Mouse (Mus musculus) G1E-ER4 (cell line): ENCODE measurements around the gene Ccdc187. TPM values are rescaled to one million over a fixed set of nuclear protein-coding genes. Genes with fewer than 3 reads are reported as not detected.

Experiments used
- GATA1 ChIP-seq: IDR thresholded peaks from one replicate; pipeline ENCODE4 v1.8.0; 2012; ENCODE audit warnings: low read length, inconsistent platforms
- polyA plus RNA-seq: library from polyadenylated mRNA; stranded (reverse); fragments of >175 nt; gene quantifications from 2 replicates; pipeline ENCODE4 v1.2.3, GENCODE M21; 2012

The Ccdc187 gene
- polyA plus RNA-seq, 1 experiment, result not detected

DNA sequence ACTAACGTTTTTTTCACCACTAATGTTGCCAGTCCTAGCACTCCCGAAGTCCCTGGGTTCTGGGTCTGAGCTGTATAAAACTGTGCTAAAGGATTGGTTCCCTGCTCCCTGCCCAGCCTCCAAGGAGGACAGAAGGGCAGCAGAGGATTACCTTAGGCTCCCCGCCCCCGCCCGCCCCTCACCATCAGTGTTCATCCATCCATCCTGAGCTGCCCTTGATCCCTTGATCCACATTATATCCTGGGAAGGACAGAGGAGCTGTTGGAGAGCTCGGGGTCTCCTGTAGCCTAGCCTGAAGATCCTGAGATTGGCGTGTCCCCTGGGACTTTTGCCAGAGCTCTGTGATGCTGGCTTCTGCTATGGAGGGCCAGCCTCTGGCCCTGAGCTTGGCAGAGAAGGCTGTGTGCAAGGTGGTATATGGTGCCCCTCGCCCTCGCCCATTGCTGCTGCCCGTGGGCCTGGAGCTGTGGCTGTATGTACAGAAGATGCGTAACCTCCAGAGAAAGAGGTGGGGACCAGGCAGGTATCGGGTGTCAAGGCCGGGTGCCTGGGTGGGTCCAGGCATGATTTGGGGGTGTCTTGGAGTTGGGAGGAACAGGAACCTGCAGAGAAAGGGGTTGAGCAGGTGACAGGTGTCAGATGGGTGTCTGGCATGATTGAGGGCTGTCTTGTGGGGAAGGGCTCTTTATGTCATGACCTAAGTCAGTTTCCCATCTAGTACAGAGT is 25.3 kb upstream of the Ccdc187 start:
- no peak for TF ChIP-seq GATA1

- no peak for TF ChIP-seq GATA1
These were observed 24.8 kb upstream of the Ccdc187 start for GRCm38 (mm10) chr2:26319109-26319508.

- no peak for TF ChIP-seq GATA1
These were observed 23.8 kb upstream of the Ccdc187 start for GRCm38 (mm10) chr2:26317991-26318672.

GRCm38 (mm10) chr2:26317371-26317770 is 23.0 kb upstream of the Ccdc187 start:
- no peak for TF ChIP-seq GATA1

- no peak for TF ChIP-seq GATA1
These were observed 22.4 kb upstream of the Ccdc187 start for GRCm38 (mm10) chr2:26316576-26317246.

GRCm38 (mm10) chr2:26315925-26316311 is 21.6 kb upstream of the Ccdc187 start:
- no peak for TF ChIP-seq GATA1

DNA sequence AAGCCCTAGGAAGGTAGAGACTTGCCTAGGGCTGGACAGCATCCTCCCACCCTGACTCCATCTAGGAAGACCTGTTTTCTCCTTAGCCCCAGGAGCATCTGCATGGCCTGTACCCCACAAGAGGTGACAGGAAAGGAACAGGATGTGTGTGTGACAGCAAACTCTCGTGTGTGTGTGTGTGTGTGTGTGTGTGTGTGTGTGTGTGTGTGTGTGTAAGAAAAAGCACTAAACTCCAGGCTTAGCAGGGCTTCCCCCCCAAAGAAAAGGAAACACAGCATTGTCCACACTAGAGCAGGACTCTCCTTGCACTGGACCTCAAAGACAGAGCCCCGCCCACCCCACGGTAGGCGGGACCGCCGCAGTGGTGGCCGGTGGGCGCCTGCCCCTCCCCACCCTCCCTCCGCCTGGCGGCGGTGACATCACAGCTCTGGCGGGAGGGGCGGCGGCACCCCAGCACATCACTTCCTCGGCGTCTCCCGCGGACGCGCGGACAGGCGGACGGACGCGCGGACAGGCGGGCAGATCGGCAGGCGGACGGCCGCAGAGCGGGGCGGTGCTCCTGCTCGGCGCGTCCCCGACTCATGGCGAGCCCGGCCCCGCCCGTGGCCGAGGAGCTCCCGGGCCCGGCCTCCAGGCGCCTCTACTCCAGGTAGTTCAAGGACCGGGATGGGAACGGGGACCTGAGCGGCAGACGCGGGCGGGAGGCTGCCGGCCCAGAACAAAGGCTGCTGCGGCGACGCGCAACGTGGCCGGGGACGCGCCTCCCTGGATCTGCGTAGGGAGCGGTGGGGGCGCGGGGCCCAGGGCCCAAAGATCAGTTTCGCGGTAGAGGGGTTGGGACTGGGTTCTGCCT is 20.9 kb upstream of the Ccdc187 start, which contains the start of gene Gpsm1:
Gene Gpsm1, plus strand, starts transcription at position 444 of the 853 bp plus-strand sequence.
- no peak for TF ChIP-seq GATA1

GRCm38 (mm10) chr2:26314281-26315071 is 20.1 kb upstream of the Ccdc187 start:
- no peak for TF ChIP-seq GATA1

DNA sequence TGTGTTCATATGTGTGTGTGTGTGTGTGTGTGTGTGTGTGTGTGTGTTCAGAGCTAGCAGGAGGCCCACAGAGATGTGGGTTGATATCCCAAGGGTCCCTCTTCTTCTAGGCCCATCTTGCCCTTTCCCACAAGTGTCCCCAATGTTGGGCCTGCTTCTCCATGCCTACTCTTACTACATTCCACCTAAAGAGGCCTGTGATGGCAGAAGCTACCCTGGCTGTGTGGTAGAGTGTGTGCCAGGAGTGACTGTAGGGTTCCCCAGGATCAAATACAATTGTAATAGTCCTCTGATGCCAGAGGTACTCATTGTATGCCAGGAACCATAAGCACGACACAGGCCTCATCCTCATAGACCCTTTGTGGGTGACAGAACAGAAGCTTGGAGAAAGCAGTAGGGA is 19.0 kb upstream of the Ccdc187 start:
- TF ChIP-seq GATA1, result no peak

DNA sequence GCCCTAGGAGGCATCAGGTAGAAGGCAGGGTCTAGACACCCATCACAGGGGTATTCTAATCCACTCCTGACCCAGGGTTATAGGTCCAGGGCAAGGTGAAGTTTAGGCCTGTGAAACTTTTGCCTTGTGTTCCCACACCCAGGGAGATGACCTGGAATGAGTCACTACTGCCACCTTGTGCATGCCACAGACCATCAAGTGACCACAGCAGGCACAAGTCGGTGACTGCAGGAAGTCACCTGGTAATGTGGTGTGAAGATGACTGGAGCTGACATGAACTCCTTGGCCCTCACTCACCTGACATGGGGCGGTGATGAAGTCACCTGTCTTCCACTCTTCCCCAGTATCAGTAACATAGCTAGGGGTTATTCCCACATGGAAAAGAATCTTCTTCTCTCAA is 18.5 kb upstream of the Ccdc187 start:
- TF ChIP-seq GATA1, result no peak

- TF ChIP-seq GATA1, result no peak
These were observed 17.6 kb upstream of the Ccdc187 start for GRCm38 (mm10) chr2:26311936-26312335.

- TF ChIP-seq GATA1, result no peak
These were observed 15.4 kb upstream of the Ccdc187 start for GRCm38 (mm10) chr2:26309739-26310138.

DNA sequence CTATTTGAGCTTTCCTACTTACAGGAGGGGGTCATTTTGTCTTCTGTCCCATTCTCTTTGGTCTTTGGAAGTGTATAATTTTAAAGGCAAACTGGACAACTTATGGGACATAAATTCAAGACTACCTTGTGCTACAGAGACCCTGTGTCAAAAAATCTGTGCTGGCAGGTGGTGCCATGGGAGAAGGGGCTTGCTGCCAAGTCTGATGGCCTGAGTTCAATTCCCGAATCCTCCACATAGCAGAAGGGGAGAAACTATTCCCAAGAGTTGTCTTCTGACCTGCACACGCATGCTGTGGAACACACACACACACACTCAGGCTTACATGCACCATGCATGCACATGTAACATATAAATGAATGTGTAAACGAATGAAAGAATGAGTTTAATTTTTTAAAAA is 12.3 kb upstream of the Ccdc187 start:
- TF ChIP-seq GATA1, result no peak

GRCm38 (mm10) chr2:26305555-26305954 is 11.2 kb upstream of the Ccdc187 start:
- no peak for TF ChIP-seq GATA1

DNA sequence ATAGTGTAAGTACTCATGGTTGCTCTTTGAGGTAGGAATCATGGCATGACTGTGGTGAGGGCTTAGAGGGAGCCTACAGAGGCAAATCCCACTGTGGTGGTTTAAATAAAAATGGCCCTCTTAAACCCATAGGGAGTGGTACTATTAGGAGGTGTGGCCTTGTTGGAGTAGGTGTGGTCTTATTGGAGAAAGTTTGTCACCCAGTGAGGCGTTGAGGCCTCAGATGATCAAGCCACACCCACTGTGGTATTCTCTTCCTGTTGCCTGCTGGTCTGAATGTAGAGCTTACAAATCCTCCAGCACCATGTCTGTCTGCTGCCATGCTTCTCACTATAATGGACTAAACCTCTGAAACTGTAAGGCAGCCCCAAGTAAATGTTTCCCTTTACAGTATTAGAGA is 10.4 kb upstream of the Ccdc187 start:
- no peak for TF ChIP-seq GATA1
